Mouse (Mus musculus) urinary bladder, postnatal 4 days (tissue): ENCODE measurements around the gene Brix1.
"Not testable (repeated sequence)": the region's sequence is repeated elsewhere in the genome, so short reads cannot be mapped to it uniquely, and the experiment has no call there.

Source experiments
- DNase-seq, 2 experiments: peaks; one replicate each; pipeline ENCODE4 v3.0.0; 2021 to 2022; ENCODE audit warnings: low spot score in 2 of 2

The Brix1 gene

GRCm38 (mm10) chr15:10485484-10486364, at the start of gene Brix1, which contains the start of gene Rad1:
TSS of gene Brix1 (minus strand) at chr15:10485947.
TSS of gene Rad1 (plus strand) at chr15:10486018.
- peak; percentile 88 to 89 for DNase-seq

DNA sequence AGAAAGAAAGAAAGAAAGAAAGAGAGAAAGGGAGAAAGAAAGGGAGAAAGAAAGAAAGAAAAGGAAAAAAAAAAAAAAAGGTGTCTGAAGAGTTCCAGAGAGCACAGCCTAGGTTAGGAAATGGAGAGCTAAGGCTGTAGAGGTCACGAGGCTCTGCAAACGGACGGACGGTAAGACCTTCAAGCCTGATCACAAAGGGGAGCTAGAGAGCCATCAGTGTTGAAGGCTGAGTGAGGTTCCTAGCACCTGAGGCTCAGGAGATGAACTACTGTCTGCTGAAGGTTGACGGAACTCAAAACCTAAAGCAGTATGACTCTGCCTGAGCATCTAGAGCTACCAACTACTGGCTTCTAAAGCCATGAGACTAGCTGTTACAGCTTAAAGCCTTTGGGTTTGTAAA, 48.8 kb upstream of the Brix1 start:
- DNase-seq: no peak

DNA sequence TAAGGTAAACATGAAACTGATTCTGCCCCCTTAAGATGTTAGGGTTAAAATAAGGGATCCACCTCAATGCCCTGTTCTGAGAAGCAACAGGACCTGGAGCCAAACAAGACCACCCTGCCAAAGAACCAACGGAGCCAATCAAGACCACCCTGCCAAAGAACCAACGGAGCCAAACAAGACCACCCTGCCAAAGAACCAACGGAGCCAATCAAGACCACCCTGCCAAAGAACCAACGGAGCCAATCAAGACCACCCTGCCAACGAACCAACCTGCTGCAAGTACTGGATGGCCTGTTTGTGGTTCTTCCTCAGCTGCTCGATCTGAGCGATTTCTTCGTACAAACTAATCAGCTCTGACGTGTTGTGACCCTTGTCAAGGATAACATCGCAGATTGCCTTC, 47.6 kb upstream of the Brix1 start:
- DNase-seq: not testable (repeated sequence)

DNA sequence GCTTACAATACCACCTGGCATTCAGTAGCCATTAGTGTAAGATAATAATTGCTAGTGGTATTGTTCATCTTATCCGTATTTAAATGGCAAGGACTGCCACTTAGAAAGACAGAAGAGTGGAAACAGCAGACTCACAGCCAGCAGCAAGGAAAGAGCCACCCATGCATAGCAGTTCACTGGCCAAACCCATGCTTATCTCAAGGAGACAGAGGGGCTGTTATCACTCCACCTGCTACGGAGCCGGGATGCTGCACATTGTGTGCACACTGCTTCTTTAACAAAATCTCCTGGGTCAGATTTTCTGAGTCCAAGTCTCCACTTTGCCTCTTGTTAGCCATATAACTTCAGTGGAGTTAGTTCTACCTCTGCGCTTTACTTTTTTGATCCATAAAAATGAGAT, 45.6 kb upstream of the Brix1 start:
- no peak for DNase-seq

DNA sequence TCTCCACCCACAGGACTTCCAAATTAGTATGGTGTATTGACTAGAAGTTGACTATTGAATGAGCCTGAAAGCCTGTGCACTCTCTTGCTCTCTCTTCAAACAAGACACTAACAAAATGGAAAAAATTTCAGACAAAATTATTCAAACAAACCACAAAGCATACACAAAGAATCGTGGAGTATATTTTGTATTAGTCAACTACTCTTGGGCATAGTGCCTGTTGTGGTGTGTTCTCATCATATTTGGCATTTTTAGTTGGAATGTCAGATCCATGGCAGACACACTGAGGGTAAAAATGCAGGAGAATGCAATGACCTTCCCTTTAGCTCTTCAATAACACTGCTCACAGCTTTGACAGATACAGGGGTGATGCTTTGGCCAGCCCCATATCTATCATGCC, 40.1 kb upstream of the Brix1 start:
- DNase-seq: no peak

DNA sequence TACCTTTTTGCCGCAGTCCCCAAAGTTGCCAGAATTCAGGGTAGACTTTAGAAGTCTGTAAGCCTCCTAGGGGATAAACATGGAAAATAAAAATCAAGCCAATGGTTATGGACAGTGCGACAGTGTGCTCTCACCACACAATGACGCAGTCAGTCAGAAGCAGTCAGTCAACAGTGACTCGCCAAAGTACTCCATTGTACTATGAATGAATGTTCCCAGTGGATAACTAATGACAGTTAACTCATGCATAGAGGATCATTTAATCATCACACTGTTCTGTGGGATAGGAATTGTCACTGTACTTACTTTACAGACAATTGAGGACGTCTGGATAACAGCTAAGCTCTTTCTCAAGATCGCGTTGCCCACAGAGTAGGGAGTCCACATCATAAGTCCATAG, 29.4 kb upstream of the Brix1 start:
- no peak for DNase-seq

GRCm38 (mm10) chr15:10506099-10506498, 20.4 kb upstream of the Brix1 start:
- DNase-seq: peak in 1 of 2 experiments; percentile 22

GRCm38 (mm10) chr15:10500838-10501719, 15.3 kb upstream of the Brix1 start:
- DNase-seq: peak; percentile 36 to 62

- DNase-seq: no peak
Observed at GRCm38 (mm10) chr15:10500035-10500434, 14.3 kb upstream of the Brix1 start.

GRCm38 (mm10) chr15:10499593-10499992, 13.8 kb upstream of the Brix1 start:
- no peak for DNase-seq

- not testable (repeated sequence) for DNase-seq
Observed at GRCm38 (mm10) chr15:10496696-10497095, 10.9 kb upstream of the Brix1 start.

- no peak for DNase-seq
Observed at GRCm38 (mm10) chr15:10495944-10496343, 10.2 kb upstream of the Brix1 start.

DNA sequence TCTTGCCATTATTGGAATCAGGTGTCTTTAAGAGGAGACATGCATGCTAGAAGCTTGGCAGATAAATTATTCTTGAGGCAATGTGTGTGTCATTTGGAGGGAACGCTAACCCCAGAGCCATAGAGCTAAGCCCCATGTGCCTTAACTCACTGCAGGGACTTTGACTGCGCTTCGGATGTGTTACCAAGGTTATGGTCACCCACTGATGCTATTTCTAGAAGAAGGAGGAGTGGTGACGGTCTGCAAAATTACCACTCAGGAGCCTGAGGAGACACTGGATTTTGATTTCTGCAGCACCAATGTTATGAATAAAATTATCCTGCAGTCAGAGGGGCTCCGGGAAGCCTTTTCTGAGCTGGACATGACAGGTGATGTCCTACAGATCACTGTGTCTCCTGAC, 4.4 kb upstream of the Brix1 start:
- no peak for DNase-seq

GRCm38 (mm10) chr15:10487246-10487645, 1.5 kb upstream of the Brix1 start:
- no peak for DNase-seq

DNA sequence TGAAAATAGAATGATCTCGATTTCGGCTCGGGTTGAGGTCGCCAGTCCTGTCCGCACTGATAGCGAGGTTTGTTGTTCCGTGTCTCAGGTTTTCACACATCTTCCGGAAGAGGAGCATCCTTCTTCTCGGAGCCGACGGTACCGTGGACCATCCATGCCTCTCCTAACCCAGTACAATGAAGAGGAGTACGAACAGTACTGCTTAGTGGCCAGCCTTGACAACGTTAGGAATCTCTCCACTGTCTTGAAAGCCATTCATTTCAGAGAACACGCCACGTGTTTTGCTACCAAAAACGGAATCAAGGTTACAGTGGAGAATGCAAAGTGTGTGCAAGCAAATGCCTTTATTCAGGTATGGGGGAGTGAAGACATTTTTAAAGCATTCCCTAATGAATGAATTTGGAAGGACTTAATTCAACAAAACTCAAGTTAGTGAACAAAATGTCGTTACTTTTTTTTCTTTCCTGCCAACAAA, 655 bp upstream of the Brix1 start:
- no peak for DNase-seq

GRCm38 (mm10) chr15:10470941-10471340, 14.8 kb downstream of the Brix1 start:
- DNase-seq: no peak

- DNase-seq: peak; percentile 74 to 86
Observed at GRCm38 (mm10) chr15:10470151-10470831, 15.5 kb downstream of the Brix1 start, which contains the start of gene Dnajc21. TSS of gene Dnajc21 (minus strand) at chr15:10470516.

DNA sequence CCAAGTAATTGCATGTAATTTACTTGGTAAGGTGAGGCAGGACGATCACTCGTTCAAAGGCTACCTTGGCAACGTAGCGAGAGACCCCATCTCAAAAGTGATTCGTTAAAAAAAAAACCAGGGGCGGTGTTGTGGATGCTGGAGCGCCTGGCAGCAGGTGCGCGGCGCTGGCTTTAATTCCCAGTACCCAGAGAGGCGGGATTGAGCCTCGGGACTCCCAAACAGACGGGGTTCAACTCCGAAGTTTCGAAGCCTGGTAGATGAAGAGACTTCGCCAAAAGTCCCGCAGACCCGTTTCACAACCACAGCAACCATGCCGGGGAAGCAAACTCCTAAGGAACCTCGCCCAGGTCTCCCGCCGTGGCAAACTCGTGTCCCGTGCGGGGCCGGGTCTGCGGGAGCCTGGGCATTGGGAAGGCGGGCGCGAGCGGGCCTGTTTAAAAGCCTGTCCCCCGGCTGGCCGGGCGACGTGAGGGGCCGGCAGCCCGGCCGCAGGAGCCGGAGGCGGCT, 16.1 kb downstream of the Brix1 start:
- DNase-seq: peak in 1 of 2 experiments; percentile 60

- DNase-seq: no peak
Observed at GRCm38 (mm10) chr15:10468761-10469160, 17.0 kb downstream of the Brix1 start.

DNA sequence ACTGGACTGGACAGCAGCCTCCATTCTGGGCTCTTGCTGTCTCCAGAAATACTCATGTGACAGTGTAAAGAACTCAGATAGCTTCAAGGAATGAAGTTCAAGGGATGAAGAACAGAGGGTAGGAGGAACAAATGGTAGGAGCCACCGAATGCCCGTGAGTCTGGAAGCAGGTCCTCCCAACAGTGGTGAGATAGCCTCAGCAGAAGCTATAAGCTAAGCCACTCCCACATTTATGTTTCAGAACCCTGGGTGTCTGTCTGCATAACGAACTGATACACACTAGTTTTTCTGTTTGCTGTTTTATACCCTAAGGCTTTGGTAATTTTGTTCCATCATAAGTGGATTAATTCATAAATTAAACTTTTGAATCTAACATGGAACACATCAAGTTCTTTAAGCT, 21.1 kb downstream of the Brix1 start:
- no peak for DNase-seq

- no peak for DNase-seq
Observed at GRCm38 (mm10) chr15:10463555-10463954, 22.2 kb downstream of the Brix1 start.
